Comparison of ENCODE assay signal across 8 mouse cellular contexts in the genomic region with DNA sequence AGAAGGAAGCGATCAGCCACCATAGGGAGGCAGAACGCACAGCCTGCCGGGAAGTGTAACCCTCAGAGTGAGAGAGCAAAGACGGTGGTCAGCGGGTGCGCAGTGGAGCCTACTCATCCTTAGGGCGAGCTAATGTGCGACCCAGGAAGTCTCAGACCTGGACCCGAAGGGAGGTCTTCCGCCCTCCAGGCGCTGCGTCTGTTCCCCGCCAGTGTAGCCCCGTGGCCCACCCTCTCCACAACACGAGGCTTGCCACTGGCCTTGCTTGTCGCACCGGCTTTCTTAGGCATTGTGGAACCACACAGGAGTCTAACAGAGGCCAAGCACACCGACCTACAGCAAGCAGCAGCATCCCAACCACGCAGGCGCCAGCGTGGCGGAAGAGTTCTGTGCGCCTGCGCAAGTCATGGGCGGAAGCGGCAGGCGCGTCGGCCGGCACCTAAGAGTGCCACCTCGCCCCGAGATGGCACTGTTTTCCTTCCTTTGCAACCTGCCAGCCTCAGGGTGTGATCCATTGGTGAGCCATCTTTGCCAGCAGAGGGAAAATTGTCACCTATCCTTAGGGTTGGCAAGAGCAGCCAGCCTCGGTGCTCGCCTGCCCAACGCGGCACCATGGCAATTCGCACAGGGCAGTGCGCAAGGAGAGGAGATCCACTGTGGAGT. TPM values are rescaled to one million over a fixed set of nuclear protein-coding genes. Genes with fewer than 3 reads are reported as not detected.
DNase-seq lines count a peak whose midpoint lies in the region; ATAC-seq and TF ChIP-seq lines count a peak whose summit lies in the region.

Gene 3110040N11Rik, minus strand, starts transcription at position 384 of the 663 bp plus-strand sequence.

- peak within 1 kb of the TSS; percentile 72 for H3K4me3 ChIP-seq in forebrain, embryonic 10.5 days
- H3K4me3 ChIP-seq in heart, embryonic 15.5 days = peak within 1 kb of the TSS; percentile 83
- H3K4me3 ChIP-seq in liver, embryonic 14.5 days (ENCODE audit: insufficient read depth in 1 of 2, low read depth in 2 of 2, low read length in 2 of 2) = peak within 1 kb of the TSS; percentile 68 to 89
- peak within 1 kb of the TSS; percentile 62 for H3K4me3 ChIP-seq in neural tube, embryonic 11.5 days (ENCODE audit: low read depth, low read length)
- peak within 1 kb of the TSS; percentile 55 for H3K4me3 ChIP-seq in stomach, postnatal 0 days (ENCODE audit: low read depth, low read length)

- H3K9ac ChIP-seq in heart, embryonic 15.5 days = peak within 1 kb of the TSS; percentile 81
- H3K9ac ChIP-seq in liver, embryonic 14.5 days (replicated peaks) = peak within 1 kb of the TSS; percentile 70
- H3K9ac ChIP-seq in neural tube, embryonic 11.5 days (ENCODE audit: low read length) = peak within 1 kb of the TSS; percentile 79
- peak within 1 kb of the TSS; percentile 65 for H3K9ac ChIP-seq in stomach, postnatal 0 days (ENCODE audit: low read length)

- H3K4me1 ChIP-seq in forebrain, embryonic 10.5 days = peaks cover 22% of the 10 kb centered on the region
- peaks cover 11% of the 10 kb centered on the region for H3K4me1 ChIP-seq in heart, embryonic 15.5 days (replicated peaks)
- peaks cover 3 to 9% of the 10 kb centered on the region in 2 experiments; a peak in 3 of 4 replicates for H3K4me1 ChIP-seq in liver, embryonic 14.5 days (replicated peaks; ENCODE audit: control insufficient read depth in 2 of 2, insufficient read depth in 2 of 2, low read length in 1 of 2)
- peaks cover 3% of the 10 kb centered on the region; the same call in 1 of the 2 replicates for H3K4me1 ChIP-seq in neural tube, embryonic 11.5 days (ENCODE audit: control insufficient read depth, insufficient read depth, low read length)
- H3K4me1 ChIP-seq in stomach, postnatal 0 days (replicated peaks; ENCODE audit: control insufficient read depth, insufficient read depth) = no peaks in the 10 kb centered on the region

- peak within 1 kb of the TSS; percentile 96 for H3K27ac ChIP-seq in forebrain, embryonic 10.5 days
- H3K27ac ChIP-seq in heart, embryonic 15.5 days = peak within 1 kb of the TSS; percentile 99
- H3K27ac ChIP-seq in liver, embryonic 14.5 days = peak within 1 kb of the TSS; percentile 85
- peak within 1 kb of the TSS; percentile 97 for H3K27ac ChIP-seq in neural tube, embryonic 11.5 days (ENCODE audit: low read depth, low read length)
- peak within 1 kb of the TSS; percentile 97 for H3K27ac ChIP-seq in stomach, postnatal 0 days (replicated peaks)

- TF ChIP-seq EP300 in liver, embryonic 14.5 days (IDR thresholded peaks at IDR 0.05; ENCODE audit: low read depth) = no peak
- no peak for TF ChIP-seq EP300 in stomach, postnatal 0 days (optimal IDR thresholded peaks at IDR 0.05)

- peak; percentile 96 for ATAC-seq in heart, embryonic 15.5 days (replicated peaks; ENCODE audit: insufficient number of reproducible peaks, insufficient read depth, low FRiP score, low read depth)
- ATAC-seq in liver, embryonic 14.5 days (ENCODE audit: insufficient read depth) = peak; percentile 95
- peak; percentile 91 for ATAC-seq in neural tube, embryonic 11.5 days (ENCODE audit: insufficient read depth, low FRiP score, low TSS enrichment)
- peak; percentile 96 for ATAC-seq in stomach, postnatal 0 days (ENCODE audit: low FRiP score, low TSS enrichment)

- H3K36me3 ChIP-seq in forebrain, embryonic 10.5 days (replicated peaks) = peaks cover 45% of the 10 kb centered on the region
- H3K36me3 ChIP-seq in heart, embryonic 15.5 days = peaks cover 32% of the 10 kb centered on the region
- H3K36me3 ChIP-seq in liver, embryonic 14.5 days (replicated peaks; ENCODE audit: control insufficient read depth, insufficient read depth, low read depth) = peaks cover 4% of the 10 kb centered on the region
- H3K36me3 ChIP-seq in neural tube, embryonic 11.5 days (ENCODE audit: control insufficient read depth, insufficient read depth, low read length) = no peaks in the 10 kb centered on the region
- H3K36me3 ChIP-seq in stomach, postnatal 0 days (ENCODE audit: control insufficient read depth, insufficient read depth, low read length) = 0 out of 2 replicates have a peak, but pooled peaks cover 3% of the 10 kb centered on the region

- no peaks in the 10 kb centered on the region for H3K27me3 ChIP-seq in forebrain, embryonic 10.5 days (ENCODE audit: poor library complexity, severe bottlenecking)
- H3K27me3 ChIP-seq in heart, embryonic 15.5 days = no peaks in the 10 kb centered on the region
- H3K27me3 ChIP-seq in liver, embryonic 14.5 days (ENCODE audit: control insufficient read depth, insufficient read depth, low read length) = no peaks in the 10 kb centered on the region
- H3K27me3 ChIP-seq in neural tube, embryonic 11.5 days (ENCODE audit: control insufficient read depth, insufficient read depth, low read length) = no peaks in the 10 kb centered on the region
- no peaks in the 10 kb centered on the region for H3K27me3 ChIP-seq in stomach, postnatal 0 days (ENCODE audit: control insufficient read depth, insufficient read depth, low read length)

- peak; percentile 78 to 80 for DNase-seq in CD8-positive naive resting alpha-beta T cell, adult 2 months (ENCODE audit: low read depth in 2 of 2, low spot score in 2 of 2)
- peak; percentile 82 for DNase-seq in c-Kit-positive CD71-negative TER-119-negative erythroid progenitor cells, embryonic 14.5 days (ENCODE audit: low read depth)
- DNase-seq in forebrain, embryonic 10.5 days (ENCODE audit: extremely low spot score, low spot score) = peak; percentile 85
- peak; percentile 84 to 88 for DNase-seq in kidney, postnatal 25 days
- peak; percentile 70 to 78 (median 72) for DNase-seq in liver, embryonic 14.5 days (ENCODE audit: low read depth in 3 of 3, low spot score in 3 of 3)
- DNase-seq in neural tube, embryonic 11.5 days (ENCODE audit: low spot score) = peak; percentile 93
- peak; percentile 89 for DNase-seq in stomach, postnatal 0 days (ENCODE audit: low spot score)

- H3K9me3 ChIP-seq in forebrain, embryonic 10.5 days = no peaks in the 10 kb centered on the region
- no peaks in the 10 kb centered on the region for H3K9me3 ChIP-seq in heart, embryonic 15.5 days (replicated peaks)
- no peaks in the 10 kb centered on the region for H3K9me3 ChIP-seq in liver, embryonic 14.5 days (ENCODE audit: control insufficient read depth, low read length)
- H3K9me3 ChIP-seq in neural tube, embryonic 11.5 days (ENCODE audit: control insufficient read depth, low read length) = no peaks in the 10 kb centered on the region
- no peaks in the 10 kb centered on the region for H3K9me3 ChIP-seq in stomach, postnatal 0 days (ENCODE audit: control insufficient read depth, low read length)

- TF ChIP-seq CTCF in liver, embryonic 14.5 days (IDR thresholded peaks at IDR 0.05; ENCODE audit: low read depth) = peak; percentile 80
- TF ChIP-seq CTCF in stomach, postnatal 0 days (IDR thresholded peaks at IDR 0.05; ENCODE audit: low read depth) = peak; percentile 79

- H3K4me2 ChIP-seq in heart, embryonic 15.5 days = peak within 1 kb of the TSS; percentile 88
- peak within 1 kb of the TSS; percentile 79 for H3K4me2 ChIP-seq in liver, embryonic 14.5 days (ENCODE audit: low read depth)
- H3K4me2 ChIP-seq in neural tube, embryonic 11.5 days (ENCODE audit: low read depth) = peak within 1 kb of the TSS; percentile 49
- peak within 1 kb of the TSS; percentile 83 for H3K4me2 ChIP-seq in stomach, postnatal 0 days (replicated peaks; ENCODE audit: low read depth)

- under 1% methylated on average over 38 of the region's 38 CpGs for WGBS in forebrain, embryonic 10.5 days
- WGBS in heart, embryonic 15.5 days = under 1% methylated on average over 38 of the region's 38 CpGs
- under 1% methylated on average over 38 of the region's 38 CpGs for WGBS in liver, embryonic 14.5 days (ENCODE audit: insufficient replicate concordance)
- WGBS in neural tube, embryonic 11.5 days = under 1% methylated on average over 37 of the region's 38 CpGs
- WGBS in stomach, postnatal 0 days = under 1% methylated on average over 38 of the region's 38 CpGs

RNA-seq across cellular contexts. Expression of gene 3110040N11Rik, which starts in this region (rescaled TPM):
- polyA plus RNA-seq in forebrain, embryonic 10.5 days (2016; fragmentation: Nextera tagmentation; extraction: Ambion mirVana) = 38.3 and 40.9 TPM in 2 replicates
- 31.0 and 40.8 TPM in 2 replicates for polyA plus RNA-seq in heart, embryonic 15.5 days (2015; fragmentation: Nextera tagmentation; extraction: Ambion mirVana)
- 16.9 and 21.4 TPM in 2 replicates for polyA plus RNA-seq in liver, embryonic 14.5 days (2012; rRNA removed)
- 25.4 and 25.9 TPM in 2 replicates for polyA plus RNA-seq in liver, embryonic 14.5 days (2014; fragmentation: Nextera tagmentation; extraction: Ambion mirVana)
- 46.4 and 46.7 TPM in 2 replicates for polyA plus RNA-seq in neural tube, embryonic 11.5 days (2014; fragmentation: Nextera tagmentation; extraction: Ambion mirVana)
- polyA plus RNA-seq in stomach, postnatal 0 days (2015; fragmentation: Nextera tagmentation; extraction: Ambion mirVana) = 46.2 and 46.7 TPM in 2 replicates

Comparison
In these comparisons a context has a peak if more than half of its experiments do, and no peak if none do; other contexts are left out.
1. Peak in every context shown above with its lines: DNase-seq, ATAC-seq, H3K4me3 ChIP-seq and H3K27ac ChIP-seq.